Mouse (Mus musculus) bone marrow macrophage, adult 2 months (primary cell): Measurements from ENCODE around the gene Snapc2. TPM values are rescaled to one million over a fixed set of nuclear protein-coding genes. Genes with fewer than 3 reads are reported as not detected.
"Not testable (repeated sequence)": the region's sequence is repeated elsewhere in the genome, so short reads cannot be mapped to it uniquely, and the experiment has no call there.

Source experiments
- H3K27ac ChIP-seq: 2 replicates; pipeline ENCODE4 v1.5.1; 2012; ENCODE audit warnings: low read depth, low read length; ENCODE audit not compliant: insufficient read depth
- H3K4me1 ChIP-seq: 2 replicates; pipeline ENCODE4 v1.6.1; 2012; ENCODE audit warnings: low read length; ENCODE audit not compliant: control insufficient read depth, insufficient read depth
- H3K4me3 ChIP-seq: 2 replicates; pipeline ENCODE4 v1.5.1; 2012; ENCODE audit warnings: mild to moderate bottlenecking, low read length, moderate library complexity; ENCODE audit not compliant: insufficient read depth
- CTCF ChIP-seq: IDR thresholded peaks from 2 replicates; pipeline ENCODE4 v1.5.1; 2012; ENCODE audit warnings: low read depth, mild to moderate bottlenecking, low read length, moderate library complexity
- POLR2A ChIP-seq: IDR thresholded peaks from 2 replicates; pipeline ENCODE4 v1.6.1; 2012; ENCODE audit warnings: mild to moderate bottlenecking, low read depth, low read length, borderline replicate concordance
- polyA plus RNA-seq: library from polyadenylated mRNA; stranded (reverse); fragments of >200 nt; gene quantifications from 2 replicates; pipeline ENCODE4 v1.2.4, GENCODE M21; 2012; ENCODE audit not compliant: missing spikeins, insufficient read depth, insufficient read length

Gene Snapc2
- polyA plus RNA-seq, 1 experiment, result 20.7 TPM

- no peak for TF ChIP-seq POLR2A
- TF ChIP-seq CTCF, result peak; percentile 84
- H3K4me1 ChIP-seq, result peaks cover 18% of the 10 kb centered on the region
- no peak overlapping the region for H3K27ac ChIP-seq
- no peak overlapping the region for H3K4me3 ChIP-seq
Measured at GRCm38 (mm10) chr8:4250306-4250970, 2.4 kb upstream of the Snapc2 start.

DNA sequence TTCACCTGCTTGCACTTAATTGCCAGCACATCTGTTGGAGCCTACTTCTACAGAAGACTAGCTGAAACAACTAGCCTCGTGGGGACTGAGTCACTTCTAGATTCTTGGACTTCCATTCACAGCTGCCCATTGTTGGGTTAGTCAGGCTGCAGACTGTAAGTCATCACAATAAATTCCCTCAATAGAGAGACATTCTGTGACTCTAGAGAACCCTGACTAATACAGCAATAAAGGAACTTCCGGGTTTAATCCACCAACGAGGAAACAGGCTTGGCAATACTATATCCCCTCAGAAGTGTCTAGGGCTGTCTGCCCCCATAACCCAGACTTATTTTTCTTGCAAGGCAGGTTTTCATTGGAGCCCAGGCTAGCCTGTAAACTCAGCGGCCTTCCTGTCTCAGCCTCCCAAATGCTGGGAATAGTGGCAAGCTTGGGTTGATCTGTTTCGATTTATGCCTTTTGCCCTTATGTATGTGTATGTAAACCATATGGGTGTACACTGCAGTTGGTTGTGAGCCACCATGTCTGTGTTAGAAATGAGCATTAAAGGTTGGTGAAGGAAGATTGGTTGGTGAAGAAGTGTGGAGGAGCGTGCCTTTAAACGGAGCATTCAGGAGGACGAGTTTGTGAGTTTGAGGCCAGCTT is 642 bp upstream of the Snapc2 start:
- peaks cover 18% of the 10 kb centered on the region for H3K4me1 ChIP-seq
- peak overlapping the region; percentile 98 for H3K4me3 ChIP-seq
- TF ChIP-seq CTCF, result no peak
- TF ChIP-seq POLR2A, result no peak
- H3K27ac ChIP-seq, result peak overlapping the region; percentile 18

GRCm38 (mm10) chr8:4254001-4254400 is 1.1 kb downstream of the Snapc2 start:
- Histone ChIP-seq H3K4me3 (no peak overlapping the region), H3K4me1 (peaks cover 18% of the 10 kb centered on the region), H3K27ac (no peak overlapping the region)
- TF ChIP-seq CTCF (no peak), POLR2A (no peak)

- not testable (repeated sequence) for H3K27ac ChIP-seq, H3K4me3 ChIP-seq
- H3K4me1 ChIP-seq, result peaks cover 22% of the 10 kb centered on the region
Measured at GRCm38 (mm10) chr8:4255471-4255870, 2.6 kb downstream of the Snapc2 start.

- H3K27ac ChIP-seq, result no peak overlapping the region
- peaks cover 16% of the 10 kb centered on the region for H3K4me1 ChIP-seq
- TF ChIP-seq POLR2A (no peak), CTCF (no peak)
- H3K4me3 ChIP-seq, result no peak overlapping the region
Measured at GRCm38 (mm10) chr8:4256911-4257310, 4.0 kb downstream of the Snapc2 start.

- Histone ChIP-seq H3K4me3 (no peak overlapping the region), H3K4me1 (peaks cover 12% of the 10 kb centered on the region), H3K27ac (no peak overlapping the region)
- TF ChIP-seq CTCF (no peak), POLR2A (no peak)
Measured at GRCm38 (mm10) chr8:4257350-4257749, 4.5 kb downstream of the Snapc2 start.

- H3K4me3 ChIP-seq, result peak overlapping the region; percentile 52
Measured at GRCm38 (mm10) chr8:4258233-4258632, 5.4 kb downstream of the Snapc2 start.

DNA sequence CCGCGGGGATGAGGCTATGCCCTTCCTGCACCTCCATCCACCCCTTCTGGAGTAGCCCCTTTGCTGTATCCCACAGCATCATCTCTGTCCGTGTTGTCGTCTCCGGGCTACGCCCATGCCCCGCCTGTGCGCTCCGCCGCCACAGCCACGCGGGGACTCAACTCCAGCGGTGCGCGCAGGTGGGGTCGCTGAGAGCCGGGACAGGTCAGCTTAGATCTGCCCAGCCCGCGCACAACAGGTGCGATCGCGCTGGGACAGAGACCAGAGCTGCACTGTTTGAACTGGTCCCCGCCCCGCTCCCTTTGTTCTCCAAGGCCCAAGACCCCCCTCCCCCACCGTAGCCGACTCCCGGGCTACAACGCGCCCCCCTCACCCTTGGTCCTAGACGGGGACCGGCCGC is 5.8 kb downstream of the Snapc2 start:
- Histone ChIP-seq H3K27ac (no peak overlapping the region), H3K4me3 (peak overlapping the region; percentile 52), H3K4me1 (peaks cover 15% of the 10 kb centered on the region)
- TF ChIP-seq POLR2A (no peak), CTCF (no peak)

More at GRCm38 (mm10) chr8:4258233-4258632, 5.4 kb downstream of the Snapc2 start:
- no peak overlapping the region for H3K27ac ChIP-seq
- TF ChIP-seq POLR2A, result no peak
- TF ChIP-seq CTCF, result peak; percentile 71
- peaks cover 12% of the 10 kb centered on the region for H3K4me1 ChIP-seq

DNA sequence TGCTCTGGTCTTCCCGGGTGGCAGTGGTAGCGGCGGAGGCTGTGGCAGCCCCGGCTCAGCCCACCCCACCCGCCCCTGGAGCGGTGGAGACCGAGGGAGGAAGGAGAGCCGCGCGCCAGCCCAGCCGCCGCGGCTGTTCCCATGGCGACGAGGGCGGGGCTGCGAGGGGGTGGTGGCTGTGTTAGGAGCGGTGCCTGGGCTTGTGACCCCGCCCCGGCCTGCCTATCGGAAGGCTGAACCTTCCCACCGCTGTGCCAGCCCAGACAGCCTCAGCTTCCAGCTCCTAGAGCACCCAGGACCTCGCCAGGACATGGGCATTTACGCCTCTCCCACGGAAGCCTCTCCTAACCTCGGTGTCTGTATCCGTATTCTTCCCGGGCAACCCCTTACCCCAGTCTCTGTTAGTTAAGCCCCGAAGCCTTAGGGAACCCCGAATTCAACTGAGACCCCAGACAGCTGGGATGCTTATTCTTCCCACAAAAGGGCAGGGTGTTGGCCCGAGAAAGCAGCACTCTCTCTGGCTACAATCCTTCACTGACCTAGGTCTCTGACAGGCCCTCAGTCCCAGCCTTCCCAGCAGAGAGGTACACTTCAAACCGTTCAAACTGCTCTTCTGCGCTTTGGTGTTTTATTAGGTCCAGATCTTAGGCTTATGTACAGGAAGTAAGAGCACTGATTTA is 6.4 kb downstream of the Snapc2 start, which contains the start of gene Ctxn1:
Gene Ctxn1, minus strand, starts transcription at position 150 of the 680 bp plus-strand sequence.
- Histone ChIP-seq H3K27ac (no peak within 1 kb of the TSS), H3K4me1 (peaks cover 16% of the 10 kb centered on the region), H3K4me3 (peak within 1 kb of the TSS; percentile 52)
- TF ChIP-seq CTCF (no peak), POLR2A (no peak)

- TF ChIP-seq CTCF (no peak), POLR2A (no peak)
- Histone ChIP-seq H3K4me3 (no peak overlapping the region), H3K27ac (no peak overlapping the region), H3K4me1 (peaks cover 18% of the 10 kb centered on the region)
Measured at GRCm38 (mm10) chr8:4259805-4260170, 6.9 kb downstream of the Snapc2 start.
